Mouse (Mus musculus): ENCODE results near the gene Hmga2. TPM values are rescaled to one million over a fixed set of nuclear protein-coding genes. Genes with fewer than 3 reads are reported as not detected.

The Hmga2 gene
- under 1 TPM; 0.07 to 0.18 TPM for total RNA-seq (2021)
- long read RNA-seq = 0 reads

GRCm38 (mm10) chr10:120475601-120476515 lies at the start of gene Hmga2:
TSS of gene Hmga2 (minus strand) at chr10:120476469.
- DNase-seq (ENCODE audit: low spot score in 2 of 2) = no peak

- no peak for DNase-seq (ENCODE audit: low spot score in 2 of 2)
These were observed 46.7 kb upstream of the Hmga2 start for GRCm38 (mm10) chr10:120522959-120523358.

- no peak for DNase-seq (ENCODE audit: low spot score in 2 of 2)
These were observed 45.8 kb upstream of the Hmga2 start for GRCm38 (mm10) chr10:120521912-120522575.

GRCm38 (mm10) chr10:120516311-120516710 lies 40.0 kb upstream of the Hmga2 start:
- no peak for DNase-seq (ENCODE audit: low spot score in 2 of 2)

- DNase-seq (ENCODE audit: low spot score in 2 of 2) = no peak
These were observed 37.5 kb upstream of the Hmga2 start for GRCm38 (mm10) chr10:120513721-120514120.

GRCm38 (mm10) chr10:120512946-120513345 lies 36.7 kb upstream of the Hmga2 start:
- no peak for DNase-seq (ENCODE audit: low spot score in 2 of 2)

GRCm38 (mm10) chr10:120512121-120512520 lies 35.9 kb upstream of the Hmga2 start:
- DNase-seq (ENCODE audit: low spot score in 2 of 2) = no peak

- no peak for DNase-seq (ENCODE audit: low spot score in 2 of 2)
These were observed 27.7 kb upstream of the Hmga2 start for GRCm38 (mm10) chr10:120503959-120504358.

- DNase-seq (ENCODE audit: low spot score in 2 of 2) = no peak
These were observed 24.5 kb upstream of the Hmga2 start for GRCm38 (mm10) chr10:120500794-120501193.

- no peak for DNase-seq (ENCODE audit: low spot score in 2 of 2)
These were observed 21.8 kb upstream of the Hmga2 start for GRCm38 (mm10) chr10:120498086-120498485.

- no peak for DNase-seq (ENCODE audit: low spot score in 2 of 2)
These were observed 18.4 kb upstream of the Hmga2 start for GRCm38 (mm10) chr10:120494653-120495052.

- no peak for DNase-seq (ENCODE audit: low spot score in 2 of 2)
These were observed 15.2 kb upstream of the Hmga2 start for GRCm38 (mm10) chr10:120491477-120491876.

- no peak for DNase-seq (ENCODE audit: low spot score in 2 of 2)
These were observed 13.3 kb upstream of the Hmga2 start for GRCm38 (mm10) chr10:120489611-120490010.

- no peak for DNase-seq (ENCODE audit: low spot score in 2 of 2)
These were observed 12.3 kb upstream of the Hmga2 start for GRCm38 (mm10) chr10:120488526-120488925.

- no peak for DNase-seq (ENCODE audit: low spot score in 2 of 2)
These were observed 11.6 kb upstream of the Hmga2 start for GRCm38 (mm10) chr10:120487881-120488280.

- DNase-seq (ENCODE audit: low spot score in 2 of 2) = no peak
These were observed 9.2 kb upstream of the Hmga2 start for GRCm38 (mm10) chr10:120485461-120485860.

- no peak for DNase-seq (ENCODE audit: low spot score in 2 of 2)
These were observed 7.9 kb upstream of the Hmga2 start for GRCm38 (mm10) chr10:120484144-120484543.

GRCm38 (mm10) chr10:120478164-120478563 lies 1.9 kb upstream of the Hmga2 start:
- no peak for DNase-seq (ENCODE audit: low spot score in 2 of 2)

- DNase-seq (ENCODE audit: low spot score in 2 of 2) = peak in 1 of 2 experiments; percentile 2
These were observed 1.2 kb upstream of the Hmga2 start for GRCm38 (mm10) chr10:120477501-120477900.

GRCm38 (mm10) chr10:120476516-120477336 lies 457 bp upstream of the Hmga2 start:
- DNase-seq (ENCODE audit: low spot score in 2 of 2) = no peak

- DNase-seq (ENCODE audit: low spot score in 2 of 2) = peak in 1 of 2 experiments; percentile 5
These were observed 1.2 kb downstream of the Hmga2 start for GRCm38 (mm10) chr10:120475041-120475541.

Measured in layer of hippocampus, adult 18-20 months (tissue).